Mouse (Mus musculus) layer of hippocampus, postnatal 14 days (tissue): Measurements from ENCODE around the gene Macrod2. TPM values are rescaled to one million over a fixed set of nuclear protein-coding genes. Genes with fewer than 3 reads are reported as not detected.

Source experiments
- DNase-seq, 2 experiments: peaks; one replicate each; pipeline ENCODE4 v3.0.0; 2021 to 2022; ENCODE audit warnings: low spot score in 2 of 2, mixed read lengths in 1 of 2
- total RNA-seq, 2 experiments: library from RNA; stranded (reverse); gene quantifications; 2 replicates each; pipeline ENCODE4 v1.2.3; 2021

Gene Macrod2
- total RNA-seq, 2 experiments from 2014 or later, result 48.7 to 54.6 TPM

DNA sequence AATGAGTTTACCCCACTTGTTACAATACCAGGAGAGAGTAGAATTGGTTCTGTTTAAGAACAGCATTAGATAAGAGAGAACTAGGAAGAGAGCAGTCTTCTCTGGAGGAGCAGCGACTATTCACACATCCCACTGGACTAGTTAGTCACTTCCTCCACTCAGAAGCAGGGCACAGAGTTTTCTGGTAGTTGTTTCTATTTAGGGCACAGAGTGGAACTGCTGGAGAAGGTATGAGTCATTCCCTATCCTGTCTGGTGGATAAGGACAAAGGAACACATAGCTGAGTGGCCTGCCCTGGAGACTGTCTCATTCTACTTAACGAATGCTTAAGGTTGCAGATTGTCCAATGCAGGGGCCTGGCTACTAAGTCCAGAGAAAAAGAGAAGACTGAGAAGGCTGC lies 1192.2 kb downstream of the Macrod2 start:
- no peak for DNase-seq

DNA sequence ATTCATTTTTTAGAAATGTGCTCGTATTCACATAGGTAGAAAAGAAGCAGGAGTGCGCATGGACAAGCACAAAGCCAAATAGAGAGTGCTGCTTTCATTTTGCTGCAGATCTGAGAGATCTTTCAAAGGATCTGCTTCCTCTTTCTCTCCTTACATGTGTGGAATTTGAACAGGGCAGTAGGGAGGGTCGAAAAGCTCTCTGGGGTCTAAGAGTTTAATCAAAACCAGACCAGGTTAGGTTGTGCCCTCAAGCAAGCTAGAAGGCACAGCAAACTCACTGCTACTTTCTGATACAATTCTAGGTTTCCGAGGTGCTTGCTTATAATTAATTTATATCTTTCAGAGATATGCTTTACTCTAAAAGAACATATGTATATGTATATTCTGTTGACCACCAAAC lies 1196.2 kb downstream of the Macrod2 start:
- DNase-seq, result no peak

DNA sequence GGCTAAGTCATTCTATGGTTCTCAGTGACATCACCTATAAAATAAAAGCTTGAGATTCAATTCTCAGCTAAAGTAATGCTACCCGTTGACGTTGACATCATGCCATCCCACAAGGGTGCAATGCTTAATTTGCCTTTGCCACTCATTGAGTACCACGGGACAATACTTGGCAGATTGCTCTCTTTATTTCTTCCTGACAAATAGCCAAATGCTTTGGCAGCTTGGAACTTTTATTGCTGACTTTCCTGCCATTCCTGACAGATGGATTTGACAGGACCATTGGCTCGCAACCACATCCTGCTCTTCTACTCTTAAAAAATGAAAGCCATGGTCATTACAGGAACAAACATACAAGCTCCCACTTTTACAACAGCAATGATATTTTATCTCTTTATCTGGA lies 1199.7 kb downstream of the Macrod2 start:
- peak in 1 of 2 experiments; percentile 26 for DNase-seq

DNA sequence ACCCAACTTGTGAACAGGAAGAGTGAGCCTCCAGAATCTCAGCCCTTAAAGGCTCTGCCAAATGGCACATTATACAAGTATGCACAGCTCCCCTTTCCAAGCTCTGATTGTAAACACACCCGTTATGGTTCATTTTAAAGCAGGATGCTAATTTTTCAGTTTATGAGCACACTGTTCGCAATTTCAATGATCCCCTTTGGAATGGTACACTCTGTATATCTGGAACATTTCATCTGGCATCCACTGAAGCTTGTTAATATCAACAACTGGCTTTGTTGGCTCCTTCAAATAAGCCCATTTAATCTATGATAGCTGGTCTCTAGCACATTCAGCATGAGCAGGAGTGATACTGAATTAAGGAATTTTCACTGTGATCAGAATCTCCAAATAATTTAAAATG lies 1222.6 kb downstream of the Macrod2 start:
- DNase-seq, result peak; percentile 10 to 68

DNA sequence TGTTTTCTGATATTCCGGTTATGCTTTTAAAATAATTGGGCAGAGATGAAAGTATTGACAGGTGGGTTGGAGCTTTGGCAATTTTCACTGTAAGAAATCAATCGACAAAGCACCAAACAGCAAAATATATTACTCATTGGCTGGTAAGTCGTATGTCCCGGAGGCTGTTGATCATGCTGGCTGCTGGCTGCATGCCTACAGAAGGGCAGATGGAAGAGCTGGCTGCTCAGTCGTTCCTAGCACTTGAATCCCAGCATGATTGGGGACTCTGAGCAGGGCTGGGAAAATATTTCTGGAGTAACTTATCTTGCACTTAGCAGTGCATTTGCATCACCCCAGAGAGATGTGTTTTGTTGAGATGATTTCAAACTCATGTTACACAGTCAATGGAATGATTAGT lies 1223.1 kb downstream of the Macrod2 start:
- DNase-seq, result peak; percentile 73 to 94

DNA sequence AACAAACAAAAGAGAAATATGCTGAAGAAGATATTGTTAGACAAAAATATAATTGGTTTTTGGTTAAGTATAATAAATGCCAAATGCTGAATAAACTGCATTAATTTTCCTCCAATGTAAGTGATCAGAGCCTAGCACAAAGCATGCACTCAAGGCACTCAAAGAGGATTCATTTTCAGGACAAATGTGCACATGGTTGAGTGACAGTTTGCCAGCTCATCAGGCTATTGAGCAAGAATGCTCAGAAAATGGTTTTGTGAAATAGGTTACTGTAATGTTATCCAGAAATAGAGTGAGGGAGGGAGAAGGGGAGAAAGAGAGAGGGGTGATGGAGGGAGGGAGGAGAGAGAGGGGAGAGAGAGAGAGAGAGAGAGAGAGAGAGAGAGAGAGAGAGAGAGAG lies 1268.9 kb downstream of the Macrod2 start:
- DNase-seq, result no peak

DNA sequence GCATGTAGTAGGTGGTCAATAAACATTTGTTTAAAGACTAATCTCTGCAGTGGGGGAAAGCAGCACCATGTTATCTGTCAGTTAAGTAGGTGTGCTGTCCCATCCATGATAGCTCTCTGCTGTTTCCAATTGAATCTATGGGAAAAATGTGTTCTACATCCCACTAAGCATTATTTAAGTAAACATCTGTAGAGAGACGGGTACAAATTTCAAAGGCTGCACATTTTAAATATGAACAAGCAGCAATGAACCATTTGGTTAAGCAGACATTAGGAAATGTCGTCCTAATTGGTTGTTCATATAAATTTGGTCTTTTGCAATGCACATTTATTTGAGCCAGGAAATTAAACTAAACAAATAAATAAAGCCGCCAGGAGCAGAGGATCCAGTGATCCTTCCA lies 1277.7 kb downstream of the Macrod2 start:
- DNase-seq, result no peak

DNA sequence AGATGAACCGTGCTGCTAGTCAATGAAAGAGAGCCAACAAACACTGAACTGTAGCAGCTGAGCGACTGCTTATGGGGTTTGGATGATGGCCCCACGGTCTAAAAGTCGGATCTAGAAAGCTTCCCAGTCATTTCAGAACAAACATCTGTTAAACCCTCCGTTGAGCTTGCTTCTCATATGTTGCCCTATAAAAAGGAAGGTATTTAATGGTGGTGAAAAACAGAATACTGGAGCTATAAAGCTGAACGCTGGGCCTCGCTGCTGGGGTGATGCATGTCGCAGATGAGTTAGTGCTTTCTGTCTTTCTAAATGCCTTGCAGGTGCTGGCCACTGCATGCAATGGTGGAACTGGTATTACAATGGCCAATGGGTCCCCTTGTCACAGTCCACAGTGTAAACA lies 1278.3 kb downstream of the Macrod2 start:
- no peak for DNase-seq

DNA sequence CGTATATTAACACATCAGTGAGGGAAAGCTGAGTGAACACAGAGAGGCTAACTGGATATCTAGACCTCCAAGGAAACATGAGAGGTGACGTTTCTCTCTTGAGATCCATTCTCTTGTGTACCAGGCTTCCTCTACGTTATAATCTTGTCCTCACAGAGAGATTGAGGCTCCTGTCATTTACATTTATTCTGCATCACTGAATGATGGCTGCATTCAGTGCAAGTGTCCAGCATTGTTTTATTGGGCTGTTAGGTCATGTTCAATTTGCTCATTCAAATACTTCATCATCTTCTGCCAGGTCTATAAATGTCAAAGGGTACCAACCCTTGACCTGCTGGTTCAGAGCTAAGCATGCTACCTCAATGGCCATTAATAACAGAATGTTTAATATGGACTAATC lies 1302.4 kb downstream of the Macrod2 start:
- DNase-seq, result no peak

DNA sequence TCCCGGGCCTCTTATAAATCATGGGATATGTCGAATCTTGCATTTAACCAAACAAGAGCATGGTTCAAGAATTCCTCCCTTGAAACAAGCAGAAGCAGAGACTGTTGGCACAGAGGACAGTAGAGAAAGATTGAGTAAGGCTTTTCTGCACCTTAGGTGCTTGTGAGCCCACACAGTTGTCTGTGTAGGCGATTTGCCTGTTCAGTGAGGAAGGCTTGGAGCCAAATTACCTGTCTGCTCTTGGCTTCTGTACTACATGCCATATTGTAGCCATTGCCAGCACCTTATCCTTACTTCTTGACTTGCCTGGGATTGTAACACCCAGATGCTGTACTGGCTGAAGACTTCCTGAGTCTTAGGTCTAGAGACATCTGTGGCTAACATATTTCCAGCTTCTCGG lies 1303.2 kb downstream of the Macrod2 start:
- no peak for DNase-seq

DNA sequence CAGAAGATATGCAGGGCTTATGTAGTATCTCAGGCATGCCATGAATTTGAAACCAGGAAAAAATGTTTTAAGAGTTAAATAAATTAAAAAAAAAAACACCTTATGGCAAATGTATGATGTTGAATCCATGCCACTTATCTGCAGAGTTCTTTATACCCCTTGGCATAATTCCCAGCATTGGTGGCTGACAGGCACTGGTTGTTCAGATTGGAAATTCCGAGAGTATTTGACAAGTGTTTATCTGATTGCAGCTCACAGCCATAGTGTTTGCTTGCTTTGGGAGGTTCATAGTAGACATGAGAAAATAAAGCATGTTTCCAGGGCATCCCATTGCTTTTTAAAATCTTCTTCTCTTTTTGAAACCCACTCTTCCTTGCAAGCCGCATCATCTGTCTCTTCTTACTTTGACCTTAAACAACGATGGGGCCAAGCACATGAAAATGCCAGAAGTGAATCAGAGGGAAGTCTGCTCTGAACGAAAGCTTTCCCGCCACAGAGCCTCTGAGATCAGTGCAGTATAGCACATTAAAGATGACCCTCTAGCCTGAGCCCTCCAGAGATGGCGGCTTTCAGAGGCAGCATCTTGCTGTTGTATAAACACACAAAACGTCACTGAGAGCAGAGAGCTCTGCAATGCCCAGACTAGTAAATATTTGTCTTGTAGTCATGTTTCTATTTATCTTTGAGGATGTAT lies 1305.8 kb downstream of the Macrod2 start:
- DNase-seq, result peak in 1 of 2 experiments; percentile 59

DNA sequence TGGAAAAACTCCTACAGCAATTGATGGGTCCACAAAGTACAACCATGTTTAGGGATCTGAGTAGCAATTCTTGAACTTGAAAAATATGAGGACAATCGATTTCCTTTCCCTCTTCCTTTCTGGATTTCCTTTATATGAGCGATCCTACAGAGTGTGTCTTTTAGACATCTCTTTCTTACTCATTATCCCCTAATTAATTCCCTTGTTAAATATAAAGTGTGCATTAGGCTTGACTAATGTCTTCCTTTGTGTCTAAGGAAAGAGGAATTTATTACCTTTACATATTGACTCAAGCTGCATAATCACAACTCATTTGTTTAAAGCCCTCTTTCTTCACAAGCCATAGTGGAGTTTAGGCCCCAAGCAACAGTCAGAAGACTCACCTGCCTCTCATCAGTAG lies 1316.7 kb downstream of the Macrod2 start:
- DNase-seq, result no peak

DNA sequence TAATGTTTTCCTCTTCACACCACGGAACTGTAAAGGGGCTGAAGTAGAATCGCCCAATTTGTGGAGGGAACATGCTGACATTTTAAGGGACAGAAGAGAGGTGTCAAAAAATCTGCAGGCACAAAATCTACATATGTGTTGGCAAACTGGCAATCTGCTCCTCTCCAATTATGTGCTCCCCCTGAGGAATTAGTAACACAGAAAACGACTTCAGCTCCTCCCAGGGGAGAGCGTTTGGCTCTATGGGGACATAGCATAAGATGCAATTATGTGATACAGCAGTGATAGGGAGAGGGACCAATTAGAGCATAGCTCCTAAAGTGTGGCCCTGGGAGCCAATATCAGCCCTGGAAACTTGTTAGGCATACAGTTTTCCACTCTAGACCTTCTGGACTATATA lies 1317.2 kb downstream of the Macrod2 start:
- DNase-seq, result peak in 1 of 2 experiments; percentile 24

DNA sequence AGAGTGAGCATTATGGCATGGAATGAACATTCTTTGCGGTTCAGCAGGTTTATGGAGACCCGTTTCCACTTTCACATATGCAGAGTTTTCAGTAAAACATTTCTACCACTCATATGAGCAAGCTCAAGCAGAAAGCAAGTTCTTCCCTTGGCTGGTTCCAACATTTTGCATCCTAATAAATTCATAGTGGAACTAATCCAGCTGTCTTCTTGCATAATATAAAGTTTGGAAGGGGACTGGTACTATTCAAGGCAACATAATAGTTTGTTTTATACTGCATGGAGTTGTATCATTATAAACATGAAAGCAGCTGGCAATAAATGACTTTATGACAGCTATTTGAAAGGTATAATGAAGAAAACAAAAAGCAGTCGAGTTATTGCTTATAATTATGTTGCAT lies 1320.0 kb downstream of the Macrod2 start:
- DNase-seq, result no peak

DNA sequence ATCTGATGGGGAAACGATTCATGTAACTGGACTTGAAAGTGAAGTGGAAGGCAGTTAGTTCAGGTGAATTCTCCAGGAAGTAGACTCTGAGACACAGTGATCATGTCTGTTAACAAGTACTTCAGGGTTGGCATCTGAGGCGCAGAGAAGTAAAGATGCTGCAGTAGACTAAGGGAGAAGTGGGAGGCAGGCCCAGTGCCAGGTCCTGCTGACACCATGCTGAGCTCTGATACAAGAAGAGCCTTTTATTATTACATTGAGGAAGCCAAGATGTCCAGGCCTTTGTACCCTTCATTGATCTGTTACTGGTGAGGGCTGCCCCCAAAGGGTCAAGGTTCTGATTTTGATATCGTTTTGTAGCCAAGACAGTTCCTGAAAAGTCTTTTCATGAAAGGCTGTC lies 1327.4 kb downstream of the Macrod2 start:
- DNase-seq, result no peak

DNA sequence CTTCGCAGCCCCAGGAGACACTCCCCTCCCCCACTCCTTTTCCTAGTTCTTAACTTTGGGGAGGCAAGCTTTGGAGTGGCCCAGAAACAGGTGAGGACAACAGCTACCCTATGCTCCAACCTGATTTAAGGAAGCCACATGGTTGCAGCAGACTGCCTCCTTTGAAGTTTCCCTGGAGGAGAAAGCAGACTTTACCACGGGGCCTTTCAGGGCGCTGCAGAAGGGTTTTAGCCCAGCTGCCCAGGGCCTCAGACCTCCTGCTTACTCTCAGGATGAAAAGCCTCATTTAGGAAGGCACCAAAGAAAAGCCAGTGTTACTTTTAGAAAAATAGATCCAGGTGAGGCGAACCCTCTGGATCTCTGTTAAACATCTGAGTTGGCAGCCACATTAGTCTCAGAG lies 1333.9 kb downstream of the Macrod2 start:
- DNase-seq, result no peak

DNA sequence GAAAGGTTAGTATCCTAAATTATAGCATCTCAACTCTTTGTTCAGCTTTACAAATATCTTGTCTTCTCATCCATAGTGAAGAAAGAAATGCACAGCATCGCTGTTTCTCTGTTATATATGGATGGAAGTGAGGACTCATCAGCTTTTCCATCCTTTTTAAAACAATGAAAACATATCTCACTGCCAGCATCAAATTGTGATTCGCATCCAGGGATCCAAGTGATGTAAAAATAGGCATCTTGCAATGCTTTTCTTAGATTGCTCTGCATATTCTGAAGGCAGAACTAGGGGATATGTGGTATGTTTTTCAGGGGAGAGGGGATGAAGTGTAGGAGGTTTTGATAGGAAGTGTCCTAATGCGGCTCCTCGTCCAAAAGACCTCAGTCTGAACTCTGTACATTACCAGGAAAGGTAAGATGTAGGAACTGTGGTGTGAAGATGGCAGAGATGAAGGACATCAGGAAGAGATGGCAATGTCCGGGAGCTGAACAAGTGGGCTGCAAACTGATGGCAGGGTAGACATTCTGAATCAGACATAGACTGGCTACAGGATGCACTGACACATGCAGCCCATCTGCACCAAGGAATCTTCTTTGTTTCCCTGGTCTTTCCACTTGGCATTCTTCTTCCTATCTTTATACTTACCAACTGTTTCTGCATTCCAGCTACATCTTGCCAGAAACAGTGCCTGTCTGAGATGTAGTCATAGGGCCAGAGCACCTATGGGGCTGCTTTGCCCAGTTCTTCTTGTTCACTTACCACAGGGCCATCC lies 1341.8 kb downstream of the Macrod2 start:
- DNase-seq, result no peak

DNA sequence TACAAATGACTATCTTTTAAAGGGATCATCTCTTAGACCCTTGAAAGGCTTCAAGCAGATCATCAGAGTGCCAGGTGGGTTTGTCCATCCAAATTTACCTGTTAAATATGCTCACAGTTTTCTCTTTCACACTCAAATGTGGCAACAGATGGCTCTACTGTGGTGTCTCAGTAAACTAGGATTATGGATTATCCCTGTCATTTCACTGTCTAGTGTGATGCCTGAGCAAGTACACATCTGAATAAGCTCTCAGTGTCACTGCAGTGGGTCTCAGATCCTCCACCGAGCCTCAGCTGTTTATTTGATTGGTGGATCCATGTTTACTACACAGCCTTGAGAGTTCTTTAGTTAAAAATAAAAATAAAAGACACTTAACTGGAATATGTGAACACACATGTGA lies 1343.6 kb downstream of the Macrod2 start:
- no peak for DNase-seq

DNA sequence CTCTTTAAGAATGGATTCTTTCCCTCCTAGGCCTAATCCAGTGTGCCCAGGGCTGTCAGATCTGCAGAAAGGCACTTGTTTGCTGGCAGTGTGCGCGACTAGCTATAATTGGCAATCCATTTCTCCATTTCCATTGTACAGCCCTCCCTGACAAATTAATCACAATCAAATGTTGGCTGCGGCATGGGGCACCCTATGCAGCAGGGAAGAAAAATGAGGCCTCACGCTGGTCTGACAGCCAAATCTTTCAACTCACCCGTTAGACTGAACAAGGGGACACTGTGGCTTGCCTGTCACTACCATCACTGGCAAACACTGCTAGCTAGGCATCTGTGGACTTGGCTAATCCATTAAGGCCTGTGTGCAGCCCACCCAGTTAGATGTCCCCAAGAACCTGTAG lies 1345.2 kb downstream of the Macrod2 start:
- DNase-seq, result peak in 1 of 2 experiments; percentile 34

DNA sequence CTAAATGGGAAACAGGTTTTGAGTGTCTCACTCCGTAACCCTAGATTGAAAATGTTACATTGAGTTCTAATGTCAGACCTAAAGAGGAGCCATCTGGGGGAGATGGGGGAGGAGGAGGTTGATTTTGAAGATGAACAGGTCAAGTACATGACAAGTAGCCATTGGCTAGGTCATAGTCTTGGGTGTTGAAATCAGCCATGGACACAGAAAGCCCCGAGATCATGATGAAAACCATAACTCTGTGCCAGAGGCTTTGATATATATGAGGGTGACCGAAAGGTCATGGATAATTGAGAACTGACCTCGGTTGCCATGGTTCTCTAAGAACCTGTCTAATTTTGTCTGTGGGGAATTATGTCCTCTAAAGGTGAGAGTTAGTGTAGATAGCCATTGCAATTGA lies 1405.1 kb downstream of the Macrod2 start:
- no peak for DNase-seq

DNA sequence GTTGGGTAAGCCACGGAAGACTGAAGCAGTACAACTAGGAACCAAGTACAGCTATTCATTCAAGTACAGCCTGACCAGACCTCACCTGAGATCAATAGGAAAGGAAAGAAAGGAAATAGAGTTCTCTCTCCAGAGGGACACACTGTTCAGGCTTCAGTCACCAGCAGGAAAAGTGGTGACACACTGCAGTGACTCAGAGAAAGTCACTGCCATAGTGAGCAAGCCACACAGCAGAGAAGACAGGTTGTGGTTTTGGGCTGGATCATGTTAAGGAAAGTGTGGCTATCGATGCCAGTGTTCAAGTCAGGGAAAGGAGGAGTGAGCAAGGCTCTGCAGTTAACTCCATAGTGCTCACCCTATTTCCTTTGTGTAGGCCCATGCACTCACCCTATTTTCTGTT lies 1405.8 kb downstream of the Macrod2 start:
- DNase-seq, result no peak

DNA sequence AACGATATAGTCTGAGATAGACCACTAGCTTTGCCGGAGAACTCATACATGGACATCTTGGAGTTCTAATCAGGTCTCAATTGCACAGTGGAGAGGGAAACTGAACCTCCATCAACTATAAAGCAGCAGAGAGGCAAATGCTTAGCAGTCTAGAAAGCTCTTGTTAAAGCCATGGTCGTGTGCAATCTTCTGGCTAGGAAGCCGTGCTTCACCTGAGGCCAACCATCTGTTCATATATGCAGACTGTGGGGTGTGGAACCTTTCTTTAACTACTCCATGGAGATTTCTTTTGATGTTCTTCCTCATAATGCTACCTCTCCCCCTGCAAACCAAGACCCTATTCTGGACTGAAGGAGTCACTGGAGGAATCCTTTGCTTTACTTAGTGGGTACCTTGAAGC lies 1421.2 kb downstream of the Macrod2 start:
- DNase-seq, result no peak
